Mouse (Mus musculus) olfactory bulb, adult 2 months (tissue): Measurements from ENCODE around the gene Pik3r1.

Source experiments
- CTCF ChIP-seq: fragments of 200-500 bp; IDR thresholded peaks from 2 replicates; pipeline ENCODE4 v1.5.1; 2012; ENCODE audit warnings: low read depth, mild to moderate bottlenecking, low read length, moderate library complexity; ENCODE audit not compliant: insufficient read depth
- POLR2A ChIP-seq: fragments of 200-500 bp; IDR thresholded peaks from 2 replicates; pipeline ENCODE4 v1.6.1; 2012; ENCODE audit warnings: mild to moderate bottlenecking, low read depth, low read length, moderate library complexity; ENCODE audit not compliant: insufficient read depth

DNA sequence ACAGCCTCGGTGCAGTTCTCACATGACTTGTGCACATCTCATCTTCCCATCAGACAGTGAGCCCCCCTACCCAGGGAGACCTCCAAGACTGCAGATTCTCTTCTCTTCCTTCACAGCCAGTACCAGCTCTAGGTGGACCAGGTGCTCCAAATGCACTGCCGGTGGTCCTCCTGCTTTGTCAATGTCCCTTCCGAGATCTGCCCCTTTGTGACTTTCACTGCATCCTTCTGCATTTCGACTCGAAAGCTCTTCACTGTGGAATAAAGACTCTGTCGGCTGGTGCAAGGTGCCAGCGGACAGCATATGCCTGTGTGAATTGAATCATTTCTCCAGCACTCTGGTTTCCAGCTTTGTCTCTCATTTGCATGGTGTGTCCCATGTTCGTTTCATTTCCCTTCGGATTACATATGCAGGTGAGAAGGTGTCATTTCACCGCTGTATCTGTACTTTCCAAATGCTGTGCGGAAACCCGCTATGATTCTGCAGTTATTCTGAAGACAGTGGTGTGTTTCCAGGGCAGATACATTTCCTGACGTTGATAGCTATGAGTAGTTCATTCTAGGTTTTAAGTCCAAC lies 32.1 kb upstream of the Pik3r1 start:
- TF ChIP-seq POLR2A: no peak
- no peak for TF ChIP-seq CTCF
